Mouse (Mus musculus) heart, postnatal 4 days (tissue): ENCODE measurements around the gene Omp. TPM values are rescaled to one million over a fixed set of nuclear protein-coding genes. Genes with fewer than 3 reads are reported as not detected.

Experiments used
- DNase-seq: peaks from one replicate; pipeline ENCODE4 v3.0.0; 2021
- total RNA-seq, 2 experiments: library from RNA; stranded (reverse); gene quantifications; 2 replicates each; pipeline ENCODE4 v1.2.3; 2021

Omp gene
- total RNA-seq, 2 experiments from 2014 or later, result 0.11 TPM; not detected in 1

GRCm38 (mm10) chr7:98097557-98097956, 47.7 kb downstream of the Omp start:
- no peak for DNase-seq

- DNase-seq, result no peak
Observed at GRCm38 (mm10) chr7:98095852-98096251, 49.5 kb downstream of the Omp start.

Other genes with a start within 250 kb of the Omp start
- gene Gdpd4, start 225.5 kb downstream of the Omp start, total RNA-seq, result not detected
- 1 to 10 TPM; 4.2 to 5.4 TPM for gene Myo7a, start 26.0 kb downstream of the Omp start, total RNA-seq
- gene Capn5, start 32.8 kb upstream of the Omp start, total RNA-seq, result 1 to 10 TPM; 2.0 to 2.2 TPM
- not detected for gene B3gnt6, start 54.0 kb upstream of the Omp start, total RNA-seq
- 10 to 100 TPM; 18.0 to 22.0 TPM for gene Acer3, start 175.7 kb upstream of the Omp start, total RNA-seq
- gene Tsku, start 215.8 kb upstream of the Omp start, total RNA-seq, result 1 to 10 TPM; 8.7 to 9.2 TPM